Mouse (Mus musculus) embryonic facial prominence, embryonic 10.5 days (tissue): ENCODE results near the gene Mbd5. TPM values are rescaled to one million over a fixed set of nuclear protein-coding genes. Genes with fewer than 3 reads are reported as not detected.

Experiments used
- DNase-seq: peaks from one replicate; pipeline ENCODE4 v3.0.0-alpha.2; 2017; ENCODE audit warnings: low spot score
- H3K27ac ChIP-seq: fragments of 300-500 bp; sonication (generic); replicated peaks from 2 replicates; pipeline ENCODE4 v1.5.1; 2016; ENCODE audit warnings: mild to moderate bottlenecking
- H3K27me3 ChIP-seq: fragments of 300-500 bp; sonication (generic); replicated peaks from 2 replicates; pipeline ENCODE4 v1.6.1; 2016; ENCODE audit warnings: low read depth, mild to moderate bottlenecking; ENCODE audit not compliant: poor library complexity, severe bottlenecking
- H3K36me3 ChIP-seq: fragments of 300-500 bp; sonication (generic); replicated peaks from 2 replicates; pipeline ENCODE4 v1.6.1; 2016; ENCODE audit warnings: mild to moderate bottlenecking, moderate library complexity
- H3K4me1 ChIP-seq: fragments of 300-500 bp; sonication (generic); 2 replicates; pipeline ENCODE4 v1.6.1; 2016
- H3K4me3 ChIP-seq: fragments of 300-500 bp; sonication (generic); 2 replicates; pipeline ENCODE4 v1.5.1; 2016; ENCODE audit warnings: mild to moderate bottlenecking, moderate library complexity
- H3K9me3 ChIP-seq: fragments of 300-500 bp; sonication (generic); 2 replicates; pipeline ENCODE4 v1.6.1; 2016; ENCODE audit warnings: mild to moderate bottlenecking
- WGBS: fragments of 180-500 bp; shearing (Covaris S2); methylation state at CpG from one replicate; pipeline ENCODE4 v1.1.7; 2016; 5-methylcytosine and 5-hydroxymethylcytosine counted together
- polyA plus RNA-seq: library from polyadenylated mRNA; unstranded; fragments of >200 nt; fragmentation: Nextera tagmentation; extraction: Ambion mirVana; gene quantifications from 2 replicates; pipeline ENCODE4 v1.2.1, GENCODE M21; 2016

Gene Mbd5
- polyA plus RNA-seq, 1 experiment from 2014 or later: 24.6 TPM

- Histone ChIP-seq H3K27ac (no peak overlapping the region), H3K9me3 (no peaks in the 10 kb centered on the region), H3K4me1 (no peaks in the 10 kb centered on the region), H3K4me3 (no peak overlapping the region), H3K36me3 (no peaks in the 10 kb centered on the region), H3K27me3 (no peaks in the 10 kb centered on the region)
- DNase-seq: no peak
- 90% methylated on average over 4 of the region's 4 CpGs for WGBS
Measured at GRCm38 (mm10) chr2:49050030-49050429, 100.7 kb downstream of the Mbd5 start.

GRCm38 (mm10) chr2:49067886-49068285, 118.6 kb downstream of the Mbd5 start:
- Histone ChIP-seq H3K4me3 (no peak overlapping the region), H3K36me3 (no peaks in the 10 kb centered on the region), H3K4me1 (no peaks in the 10 kb centered on the region), H3K27me3 (no peaks in the 10 kb centered on the region), H3K9me3 (no peaks in the 10 kb centered on the region), H3K27ac (no peak overlapping the region)
- no peak for DNase-seq

GRCm38 (mm10) chr2:49084966-49085365, 135.7 kb downstream of the Mbd5 start:
- WGBS: 85% methylated on average over 4 of the region's 4 CpGs
- Histone ChIP-seq H3K9me3 (no peaks in the 10 kb centered on the region), H3K4me1 (no peaks in the 10 kb centered on the region), H3K27ac (no peak overlapping the region), H3K36me3 (no peaks in the 10 kb centered on the region), H3K27me3 (no peaks in the 10 kb centered on the region), H3K4me3 (no peak overlapping the region)
- no peak for DNase-seq

GRCm38 (mm10) chr2:49090771-49091170, 141.5 kb downstream of the Mbd5 start:
- no peaks in the 10 kb centered on the region for H3K27me3 ChIP-seq
- 95% methylated on average over 4 of the region's 4 CpGs for WGBS
- 0 out of 2 replicates have a peak, but pooled peaks cover 2% of the 10 kb centered on the region for H3K36me3 ChIP-seq
- H3K27ac ChIP-seq: no peak overlapping the region
- no peak for DNase-seq
- no peaks in the 10 kb centered on the region for H3K9me3 ChIP-seq
- no peaks in the 10 kb centered on the region for H3K4me1 ChIP-seq
- H3K4me3 ChIP-seq: no peak overlapping the region

- Histone ChIP-seq H3K4me3 (no peak overlapping the region), H3K4me1 (no peaks in the 10 kb centered on the region), H3K27me3 (no peaks in the 10 kb centered on the region), H3K36me3 (peaks cover 5% of the 10 kb centered on the region; the same call in 1 of the 2 replicates), H3K9me3 (no peaks in the 10 kb centered on the region), H3K27ac (no peak overlapping the region)
- DNase-seq: no peak
Measured at GRCm38 (mm10) chr2:49096765-49097164, 147.5 kb downstream of the Mbd5 start.

GRCm38 (mm10) chr2:49108906-49109305, 159.6 kb downstream of the Mbd5 start:
- 0 out of 2 replicates have a peak, but pooled peaks cover 3% of the 10 kb centered on the region for H3K36me3 ChIP-seq
- no peak overlapping the region for H3K4me3 ChIP-seq
- H3K9me3 ChIP-seq: no peaks in the 10 kb centered on the region
- no peak for DNase-seq
- H3K4me1 ChIP-seq: no peaks in the 10 kb centered on the region
- no peaks in the 10 kb centered on the region for H3K27me3 ChIP-seq
- H3K27ac ChIP-seq: no peak overlapping the region

GRCm38 (mm10) chr2:49119875-49120274, 170.6 kb downstream of the Mbd5 start:
- Histone ChIP-seq H3K27ac (no peak overlapping the region), H3K4me3 (no peak overlapping the region), H3K4me1 (no peaks in the 10 kb centered on the region), H3K9me3 (no peaks in the 10 kb centered on the region), H3K27me3 (no peaks in the 10 kb centered on the region), H3K36me3 (peaks cover 7% of the 10 kb centered on the region; the same call in 1 of the 2 replicates)
- WGBS: 90% methylated on average over 6 of the region's 6 CpGs
- DNase-seq: no peak

- WGBS: 90% methylated on average over 3 of the region's 3 CpGs
- H3K9me3 ChIP-seq: no peaks in the 10 kb centered on the region
Measured at GRCm38 (mm10) chr2:49121603-49122002, 172.3 kb downstream of the Mbd5 start.

GRCm38 (mm10) chr2:49142186-49142585, 192.9 kb downstream of the Mbd5 start:
- H3K27ac ChIP-seq: no peak overlapping the region
- H3K9me3 ChIP-seq: no peaks in the 10 kb centered on the region
- H3K27me3 ChIP-seq: no peaks in the 10 kb centered on the region
- no peaks in the 10 kb centered on the region for H3K4me1 ChIP-seq
- DNase-seq: no peak
- no peaks in the 10 kb centered on the region for H3K36me3 ChIP-seq
- no peak overlapping the region for H3K4me3 ChIP-seq
- WGBS: 92% methylated on average over 3 of the region's 3 CpGs

More at GRCm38 (mm10) chr2:49121603-49122002, 172.3 kb downstream of the Mbd5 start:
- H3K4me1 ChIP-seq: no peaks in the 10 kb centered on the region
- DNase-seq: no peak
- H3K4me3 ChIP-seq: no peak overlapping the region
- no peak overlapping the region for H3K27ac ChIP-seq
- peaks cover 3% of the 10 kb centered on the region; the same call in 1 of the 2 replicates for H3K36me3 ChIP-seq
- no peaks in the 10 kb centered on the region for H3K27me3 ChIP-seq

- WGBS: 77% methylated on average over 1 of the region's 1 CpGs
- no peak for DNase-seq
- Histone ChIP-seq H3K4me3 (no peak overlapping the region), H3K4me1 (no peaks in the 10 kb centered on the region), H3K36me3 (0 out of 2 replicates have a peak, but pooled peaks cover 4% of the 10 kb centered on the region), H3K9me3 (no peaks in the 10 kb centered on the region), H3K27ac (no peak overlapping the region), H3K27me3 (no peaks in the 10 kb centered on the region)
Measured at GRCm38 (mm10) chr2:49153649-49154048, 204.3 kb downstream of the Mbd5 start.

GRCm38 (mm10) chr2:49160232-49160947, 211.1 kb downstream of the Mbd5 start:
- H3K36me3 ChIP-seq: peaks cover 13% of the 10 kb centered on the region

GRCm38 (mm10) chr2:49169766-49170165, 220.5 kb downstream of the Mbd5 start:
- Histone ChIP-seq H3K9me3 (no peaks in the 10 kb centered on the region), H3K27ac (no peak overlapping the region), H3K27me3 (no peaks in the 10 kb centered on the region), H3K36me3 (peaks cover 12% of the 10 kb centered on the region; the same call in 1 of the 2 replicates), H3K4me1 (no peaks in the 10 kb centered on the region), H3K4me3 (no peak overlapping the region)
- DNase-seq: no peak
- 95% methylated on average over 3 of the region's 3 CpGs for WGBS

More at GRCm38 (mm10) chr2:49160232-49160947, 211.1 kb downstream of the Mbd5 start:
- Histone ChIP-seq H3K27me3 (no peaks in the 10 kb centered on the region), H3K27ac (no peak overlapping the region), H3K4me3 (no peak overlapping the region), H3K9me3 (no peaks in the 10 kb centered on the region), H3K4me1 (no peaks in the 10 kb centered on the region)
- DNase-seq: no peak
- WGBS: 92% methylated on average over 5 of the region's 5 CpGs

GRCm38 (mm10) chr2:49177015-49177414, 227.7 kb downstream of the Mbd5 start:
- Histone ChIP-seq H3K4me1 (no peaks in the 10 kb centered on the region), H3K36me3 (no peaks in the 10 kb centered on the region), H3K27ac (no peak overlapping the region), H3K9me3 (no peaks in the 10 kb centered on the region), H3K4me3 (no peak overlapping the region), H3K27me3 (no peaks in the 10 kb centered on the region)
- no peak for DNase-seq
- 88% methylated on average over 3 of the region's 3 CpGs for WGBS
